Mouse (Mus musculus): Measurements from ENCODE around the gene Tex48. TPM values are rescaled to one million over a fixed set of nuclear protein-coding genes. Genes with fewer than 3 reads are reported as not detected.

Tex48 gene
- total RNA-seq (2014; rRNA removed; ENCODE audit: low replicate concordance) (not detected in 2 replicates), polyA plus RNA-seq (2015; fragmentation: Nextera tagmentation; extraction: Ambion mirVana) (not detected in 2 replicates)

GRCm38 (mm10) chr4:63622378-63622835, at the start of gene Tex48:
TSS of gene Tex48 (minus strand) at chr4:63622428.
- Histone ChIP-seq H3K27me3 (ENCODE audit: control insufficient read depth, insufficient read depth, low read length) (no peaks in the 10 kb centered on the region), H3K9ac (replicated peaks; ENCODE audit: low read depth, low read length) (no peak within 1 kb of the TSS), H3K4me2 (ENCODE audit: low read depth, low read length) (no peak within 1 kb of the TSS), H3K4me3 (ENCODE audit: low read depth, low read length) (no peak within 1 kb of the TSS), H3K36me3 (replicated peaks; ENCODE audit: control insufficient read depth, insufficient read depth, low read length) (no peaks in the 10 kb centered on the region), H3K27ac (ENCODE audit: low read depth) (no peak within 1 kb of the TSS), H3K4me1 (ENCODE audit: control insufficient read depth, insufficient read depth) (no peaks in the 10 kb centered on the region), H3K9me3 (replicated peaks; ENCODE audit: control insufficient read depth, low read length) (no peaks in the 10 kb centered on the region)
- no peak for TF ChIP-seq EP300 (IDR thresholded peaks at IDR 0.05; ENCODE audit: low read depth)
- peak; percentile 31 for TF ChIP-seq CTCF (IDR thresholded peaks at IDR 0.05; ENCODE audit: low read depth)
- DNase-seq (ENCODE audit: low spot score): no peak
- no peak for ATAC-seq (ENCODE audit: insufficient read depth, low read depth)
- 58% methylated on average over 5 of the region's 5 CpGs for whole genome bisulfite sequencing

GRCm38 (mm10) chr4:63668255-63668654, 46.0 kb upstream of the Tex48 start:
- ATAC-seq (ENCODE audit: insufficient read depth, low read depth): no peak
- no peak overlapping the region for H3K4me3 ChIP-seq (ENCODE audit: low read depth, low read length)
- H3K4me1 ChIP-seq (ENCODE audit: control insufficient read depth, insufficient read depth): no peaks in the 10 kb centered on the region
- H3K27me3 ChIP-seq (ENCODE audit: control insufficient read depth, insufficient read depth, low read length): 0 out of 2 replicates have a peak, but pooled peaks cover 3% of the 10 kb centered on the region
- no peak overlapping the region for H3K4me2 ChIP-seq (ENCODE audit: low read depth, low read length)
- WGBS: 46% methylated on average over 4 of the region's 4 CpGs
- H3K36me3 ChIP-seq (replicated peaks; ENCODE audit: control insufficient read depth, insufficient read depth, low read length): no peaks in the 10 kb centered on the region
- TF ChIP-seq CTCF (IDR thresholded peaks at IDR 0.05; ENCODE audit: low read depth) (no peak), EP300 (IDR thresholded peaks at IDR 0.05; ENCODE audit: low read depth) (no peak)
- H3K27ac ChIP-seq (ENCODE audit: low read depth): no peak overlapping the region
- DNase-seq (ENCODE audit: low spot score): no peak
- no peak overlapping the region for H3K9ac ChIP-seq (replicated peaks; ENCODE audit: low read depth, low read length)
- H3K9me3 ChIP-seq (replicated peaks; ENCODE audit: control insufficient read depth, low read length): no peaks in the 10 kb centered on the region

DNA sequence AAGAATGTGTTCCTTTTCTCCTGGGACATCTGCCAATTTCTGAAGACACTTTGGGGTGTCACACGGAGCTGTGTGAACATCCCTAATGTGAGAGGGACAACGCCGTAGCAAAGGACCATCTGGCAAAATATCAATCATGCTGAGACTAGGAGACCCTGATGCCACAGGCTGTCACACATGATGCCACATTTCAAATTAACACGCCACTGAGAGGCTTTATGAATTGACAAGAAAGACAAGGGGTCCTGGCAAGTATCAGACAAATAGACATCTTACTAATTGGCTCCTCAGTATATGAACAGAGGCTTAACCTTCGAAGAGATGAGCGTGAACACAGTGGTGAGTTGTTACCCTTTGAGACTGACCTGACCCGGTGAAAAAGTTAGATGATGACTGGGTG, 43.5 kb upstream of the Tex48 start:
- DNase-seq (ENCODE audit: low spot score): no peak
- no peaks in the 10 kb centered on the region for H3K9me3 ChIP-seq (replicated peaks; ENCODE audit: control insufficient read depth, low read length)
- no peak overlapping the region for H3K9ac ChIP-seq (replicated peaks; ENCODE audit: low read depth, low read length)
- H3K4me1 ChIP-seq (ENCODE audit: control insufficient read depth, insufficient read depth): no peaks in the 10 kb centered on the region
- 71% methylated on average over 7 of the region's 7 CpGs for WGBS
- no peak overlapping the region for H3K4me2 ChIP-seq (ENCODE audit: low read depth, low read length)
- no peak overlapping the region for H3K4me3 ChIP-seq (ENCODE audit: low read depth, low read length)
- no peak for TF ChIP-seq EP300 (IDR thresholded peaks at IDR 0.05; ENCODE audit: low read depth)
- no peak for TF ChIP-seq CTCF (IDR thresholded peaks at IDR 0.05; ENCODE audit: low read depth)
- no peak for ATAC-seq (ENCODE audit: insufficient read depth, low read depth)
- 0 out of 2 replicates have a peak, but pooled peaks cover 2% of the 10 kb centered on the region for H3K27me3 ChIP-seq (ENCODE audit: control insufficient read depth, insufficient read depth, low read length)
- no peaks in the 10 kb centered on the region for H3K36me3 ChIP-seq (replicated peaks; ENCODE audit: control insufficient read depth, insufficient read depth, low read length)
- no peak overlapping the region for H3K27ac ChIP-seq (ENCODE audit: low read depth)

- WGBS: 89% methylated on average over 6 of the region's 6 CpGs
- ATAC-seq (ENCODE audit: insufficient read depth, low read depth) (no peak), DNase-seq (ENCODE audit: low spot score) (no peak)
- Histone ChIP-seq H3K27ac (ENCODE audit: low read depth) (no peak within 1 kb of the TSS), H3K4me3 (ENCODE audit: low read depth, low read length) (no peak within 1 kb of the TSS), H3K4me2 (ENCODE audit: low read depth, low read length) (no peak within 1 kb of the TSS), H3K9ac (replicated peaks; ENCODE audit: low read depth, low read length) (no peak within 1 kb of the TSS), H3K9me3 (replicated peaks; ENCODE audit: control insufficient read depth, low read length) (no peaks in the 10 kb centered on the region), H3K4me1 (ENCODE audit: control insufficient read depth, insufficient read depth) (no peaks in the 10 kb centered on the region), H3K27me3 (ENCODE audit: control insufficient read depth, insufficient read depth, low read length) (no peaks in the 10 kb centered on the region), H3K36me3 (replicated peaks; ENCODE audit: control insufficient read depth, insufficient read depth, low read length) (no peaks in the 10 kb centered on the region)
- no peak for TF ChIP-seq EP300 (IDR thresholded peaks at IDR 0.05; ENCODE audit: low read depth)
- TF ChIP-seq CTCF (IDR thresholded peaks at IDR 0.05; ENCODE audit: low read depth): no peak
These were observed 41.1 kb upstream of the Tex48 start, which contains the start of gene Gm11214 for GRCm38 (mm10) chr4:63663279-63663678. TSS of gene Gm11214 (minus strand) at chr4:63663379.

- TF ChIP-seq EP300 (IDR thresholded peaks at IDR 0.05; ENCODE audit: low read depth): no peak
- no peak for TF ChIP-seq CTCF (IDR thresholded peaks at IDR 0.05; ENCODE audit: low read depth)
- DNase-seq (ENCODE audit: low spot score): no peak
These were observed 39.6 kb upstream of the Tex48 start for GRCm38 (mm10) chr4:63661857-63662256.

DNA sequence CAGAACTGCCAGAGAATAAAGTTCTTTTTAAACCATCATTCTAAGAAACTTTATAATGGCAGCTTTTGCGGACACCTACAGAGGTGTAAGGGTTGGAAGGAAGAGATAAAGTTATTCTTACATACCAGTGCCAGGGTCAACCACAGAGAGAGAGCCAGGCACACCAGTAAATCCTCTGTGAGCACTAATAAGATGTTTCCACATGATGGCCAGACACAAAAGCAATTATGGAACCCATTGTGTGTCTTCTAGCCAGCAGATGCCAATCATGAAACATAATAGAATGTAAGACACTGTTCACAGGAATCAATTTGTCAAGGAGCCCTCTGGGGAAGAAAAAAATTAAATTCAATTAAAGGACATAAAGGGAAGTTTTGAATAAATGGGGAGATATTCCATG, 39.2 kb upstream of the Tex48 start:
- Histone ChIP-seq H3K9ac (replicated peaks; ENCODE audit: low read depth, low read length) (no peak overlapping the region), H3K4me3 (ENCODE audit: low read depth, low read length) (no peak overlapping the region), H3K27ac (ENCODE audit: low read depth) (no peak overlapping the region), H3K9me3 (replicated peaks; ENCODE audit: control insufficient read depth, low read length) (no peaks in the 10 kb centered on the region), H3K36me3 (replicated peaks; ENCODE audit: control insufficient read depth, insufficient read depth, low read length) (no peaks in the 10 kb centered on the region), H3K4me2 (ENCODE audit: low read depth, low read length) (no peak overlapping the region), H3K27me3 (ENCODE audit: control insufficient read depth, insufficient read depth, low read length) (no peaks in the 10 kb centered on the region), H3K4me1 (ENCODE audit: control insufficient read depth, insufficient read depth) (no peaks in the 10 kb centered on the region)
- TF ChIP-seq CTCF (IDR thresholded peaks at IDR 0.05; ENCODE audit: low read depth) (no peak), EP300 (IDR thresholded peaks at IDR 0.05; ENCODE audit: low read depth) (no peak)
- DNase-seq (ENCODE audit: low spot score) (no peak), ATAC-seq (ENCODE audit: insufficient read depth, low read depth) (no peak)
- 62% methylated on average over 1 of the region's 1 CpGs for WGBS

More at GRCm38 (mm10) chr4:63661857-63662256, 39.6 kb upstream of the Tex48 start:
- H3K36me3 ChIP-seq (replicated peaks; ENCODE audit: control insufficient read depth, insufficient read depth, low read length): no peaks in the 10 kb centered on the region
- H3K9ac ChIP-seq (replicated peaks; ENCODE audit: low read depth, low read length): no peak overlapping the region
- 78% methylated on average over 1 of the region's 1 CpGs for WGBS
- no peak overlapping the region for H3K4me3 ChIP-seq (ENCODE audit: low read depth, low read length)
- no peaks in the 10 kb centered on the region for H3K9me3 ChIP-seq (replicated peaks; ENCODE audit: control insufficient read depth, low read length)
- ATAC-seq (ENCODE audit: insufficient read depth, low read depth): no peak
- H3K4me1 ChIP-seq (ENCODE audit: control insufficient read depth, insufficient read depth): no peaks in the 10 kb centered on the region
- H3K27ac ChIP-seq (ENCODE audit: low read depth): no peak overlapping the region
- no peaks in the 10 kb centered on the region for H3K27me3 ChIP-seq (ENCODE audit: control insufficient read depth, insufficient read depth, low read length)
- H3K4me2 ChIP-seq (ENCODE audit: low read depth, low read length): no peak overlapping the region

All from heart, postnatal 0 days (tissue).